Mouse (Mus musculus) kidney, postnatal 0 days (tissue): ENCODE data around the gene Selenoh. TPM values are rescaled to one million over a fixed set of nuclear protein-coding genes. Genes with fewer than 3 reads are reported as not detected.

ENCODE experiments used
- ATAC-seq: fragments of 200-750 bp; cut with Nextera tagmentation; replicated peaks from 2 replicates; pipeline ENCODE4 v1.8.0; 2017; ENCODE audit warnings: low read depth, moderate number of reproducible peaks, moderate TSS enrichment, moderate library complexity; ENCODE audit not compliant: low FRiP score
- DNase-seq: peaks from one replicate; pipeline ENCODE4 v3.0.0-alpha.2; 2016; ENCODE audit warnings: low spot score
- H3K27ac ChIP-seq: fragments of 300-500 bp; sonication (generic); 2 replicates; pipeline ENCODE4 v1.5.1; 2014; ENCODE audit warnings: mild to moderate bottlenecking
- H3K27me3 ChIP-seq: fragments of 300-500 bp; sonication (generic); 2 replicates; pipeline ENCODE4 v1.6.1; 2014; ENCODE audit warnings: low read length, mixed read lengths; ENCODE audit not compliant: insufficient read depth
- H3K36me3 ChIP-seq: fragments of 300-500 bp; sonication (generic); 2 replicates; pipeline ENCODE4 v1.6.1; 2014; ENCODE audit warnings: low read length, mixed read lengths; ENCODE audit not compliant: insufficient read depth
- H3K4me1 ChIP-seq: fragments of 300-500 bp; sonication (generic); replicated peaks from 2 replicates; pipeline ENCODE4 v1.6.1; 2014; ENCODE audit warnings: antibody characterized with exemption, low read length, mixed read lengths; ENCODE audit not compliant: insufficient read depth
- H3K4me2 ChIP-seq: fragments of 300-500 bp; sonication (generic); 2 replicates; pipeline ENCODE4 v1.6.1; 2014; ENCODE audit warnings: mild to moderate bottlenecking, low read length, moderate library complexity, mixed read lengths
- H3K4me3 ChIP-seq: fragments of 300-500 bp; sonication (generic); replicated peaks from 2 replicates; pipeline ENCODE4 v1.5.1; 2014; ENCODE audit warnings: low read depth, low read length
- H3K9ac ChIP-seq: fragments of 300-500 bp; sonication (generic); 2 replicates; pipeline ENCODE4 v1.6.1; 2014; ENCODE audit warnings: low read depth, low read length
- H3K9me3 ChIP-seq: fragments of 300-500 bp; sonication (generic); replicated peaks from 2 replicates; pipeline ENCODE4 v1.6.1; 2016; ENCODE audit warnings: low read length, inconsistent platforms, mixed read lengths
- CTCF ChIP-seq: IDR thresholded peaks from 2 replicates; pipeline ENCODE4 v1.5.1; 2016; ENCODE audit warnings: antibody characterized with exemption, low read depth, mild to moderate bottlenecking, moderate library complexity
- WGBS: fragments of 180-500 bp; shearing (Covaris S2); extraction: QIAGEN DNeasy Blood & Tissue Kit; methylation state at CpG from one replicate; pipeline ENCODE4 v1.1.7; 2014; 5-methylcytosine and 5-hydroxymethylcytosine counted together
- polyA plus RNA-seq: library from polyadenylated mRNA; unstranded; fragments of >200 nt; fragmentation: Nextera tagmentation; extraction: Ambion mirVana; gene quantifications from 2 replicates; pipeline ENCODE4 v1.2.1, GENCODE M21; 2015

The Selenoh gene
- polyA plus RNA-seq, 1 experiment from 2014 or later: 244 TPM

DNA sequence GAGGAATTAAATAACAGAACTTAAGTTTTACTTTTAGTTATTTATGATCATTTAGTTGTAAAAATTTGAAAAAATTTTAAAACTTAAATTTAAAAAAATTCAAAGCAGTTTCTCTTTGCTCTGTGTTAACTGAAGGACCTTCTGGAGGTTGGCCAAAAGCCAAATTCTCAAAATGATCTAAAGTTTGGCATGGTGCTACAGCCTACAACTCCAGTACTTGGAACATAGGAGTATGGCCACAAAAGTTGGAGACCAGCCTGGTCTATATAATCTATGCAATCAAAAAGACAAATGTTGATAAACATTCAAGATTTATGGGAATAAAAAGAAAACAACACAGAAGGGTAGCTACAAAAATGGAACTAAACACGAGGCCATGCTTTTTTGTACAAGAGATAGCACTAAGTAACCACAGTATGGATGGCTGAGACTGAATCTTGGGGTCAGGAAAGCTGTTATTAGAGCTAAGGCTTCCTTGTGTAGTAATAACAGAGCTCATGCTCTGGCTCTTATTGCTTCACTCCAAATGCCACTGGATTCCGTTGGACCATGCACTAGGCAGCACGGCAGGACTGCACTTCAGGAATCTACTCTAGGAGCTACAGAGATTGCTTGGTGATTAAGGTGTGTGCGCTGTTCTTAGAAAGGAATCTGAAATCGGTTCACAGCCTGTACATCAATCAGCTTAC, 24.6 kb upstream of the Selenoh start:
- H3K27me3 ChIP-seq: no peaks in the 10 kb centered on the region
- H3K27ac ChIP-seq: no peak overlapping the region
- H3K36me3 ChIP-seq: peaks cover 55% of the 10 kb centered on the region
- no peak for TF ChIP-seq CTCF
- WGBS: 85% methylated on average over 5 of the region's 5 CpGs
- no peak for DNase-seq
- H3K4me3 ChIP-seq: no peak overlapping the region
- H3K4me2 ChIP-seq: no peak overlapping the region
- no peak for ATAC-seq
- no peaks in the 10 kb centered on the region for H3K4me1 ChIP-seq
- H3K9ac ChIP-seq: no peak overlapping the region
- H3K9me3 ChIP-seq: no peaks in the 10 kb centered on the region

DNA sequence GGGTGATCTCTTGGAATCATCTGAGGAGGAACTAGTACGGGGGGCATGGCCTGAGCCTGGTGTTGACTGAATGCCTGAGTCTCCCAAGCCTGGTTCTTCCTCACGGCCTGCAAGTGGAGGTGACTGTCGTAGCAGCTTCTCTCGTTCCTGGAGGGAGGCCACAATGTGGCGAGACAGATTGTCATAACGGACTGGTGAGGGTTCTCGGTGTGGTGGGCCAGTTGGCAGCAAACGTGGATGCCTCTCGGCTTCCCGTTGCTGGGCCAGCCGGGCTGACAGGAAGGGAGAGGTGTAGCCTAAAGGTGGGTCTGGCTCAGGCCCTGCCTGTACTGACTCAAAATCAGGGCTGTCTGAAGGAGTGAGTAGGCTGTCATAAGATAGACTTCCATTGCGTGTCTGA, 19.5 kb upstream of the Selenoh start:
- Histone ChIP-seq H3K9ac (no peak overlapping the region), H3K27ac (no peak overlapping the region), H3K27me3 (no peaks in the 10 kb centered on the region), H3K4me2 (no peak overlapping the region), H3K4me3 (no peak overlapping the region), H3K4me1 (no peaks in the 10 kb centered on the region), H3K36me3 (peaks cover 65% of the 10 kb centered on the region), H3K9me3 (no peaks in the 10 kb centered on the region)
- ATAC-seq (no peak), DNase-seq (no peak)
- no peak for TF ChIP-seq CTCF
- 90% methylated on average over 12 of the region's 12 CpGs for WGBS

DNA sequence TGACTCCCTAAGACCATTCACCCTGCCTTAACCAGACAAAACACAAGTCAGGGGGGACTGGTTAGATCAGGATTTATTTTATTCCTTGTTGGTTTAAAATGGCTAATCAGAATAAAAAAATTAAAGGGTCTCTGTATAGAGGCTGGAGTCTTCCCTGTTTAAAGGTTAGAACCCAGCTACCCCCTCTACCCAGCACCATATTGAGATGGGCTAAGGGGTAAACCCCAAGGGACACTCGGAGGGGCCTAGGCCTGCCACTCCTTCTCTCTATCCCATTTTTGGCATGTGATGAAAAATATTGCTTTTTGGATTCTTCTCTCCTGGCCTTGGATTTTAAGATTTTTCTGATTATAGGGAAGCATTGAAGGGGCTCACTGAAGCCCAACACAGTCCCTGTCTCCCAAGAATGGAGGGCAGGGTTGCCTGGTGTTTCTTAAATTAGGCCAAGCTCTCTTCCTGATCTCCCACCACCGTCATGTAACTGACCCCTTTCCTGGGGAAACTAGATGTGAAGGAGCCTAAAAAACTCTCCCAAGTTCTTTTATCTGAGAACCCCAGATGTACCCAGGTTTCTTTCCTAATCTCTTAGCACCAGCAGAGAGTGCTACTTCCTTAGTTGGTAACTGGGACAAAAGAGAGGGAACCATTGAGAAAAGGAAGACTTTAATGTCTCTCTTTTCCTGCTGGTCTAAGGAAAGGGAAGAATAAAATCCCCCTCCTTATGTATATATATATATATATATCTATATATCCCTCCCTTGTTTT, 17.7 kb upstream of the Selenoh start:
- WGBS: 85% methylated on average over 2 of the region's 2 CpGs
- no peaks in the 10 kb centered on the region for H3K9me3 ChIP-seq
- ATAC-seq (no peak), DNase-seq (no peak)
- no peaks in the 10 kb centered on the region for H3K4me1 ChIP-seq
- H3K27ac ChIP-seq: no peak overlapping the region
- no peak overlapping the region for H3K9ac ChIP-seq
- no peak overlapping the region for H3K4me3 ChIP-seq
- H3K27me3 ChIP-seq: no peaks in the 10 kb centered on the region
- TF ChIP-seq CTCF: no peak
- H3K4me2 ChIP-seq: no peak overlapping the region
- peaks cover 54% of the 10 kb centered on the region for H3K36me3 ChIP-seq

DNA sequence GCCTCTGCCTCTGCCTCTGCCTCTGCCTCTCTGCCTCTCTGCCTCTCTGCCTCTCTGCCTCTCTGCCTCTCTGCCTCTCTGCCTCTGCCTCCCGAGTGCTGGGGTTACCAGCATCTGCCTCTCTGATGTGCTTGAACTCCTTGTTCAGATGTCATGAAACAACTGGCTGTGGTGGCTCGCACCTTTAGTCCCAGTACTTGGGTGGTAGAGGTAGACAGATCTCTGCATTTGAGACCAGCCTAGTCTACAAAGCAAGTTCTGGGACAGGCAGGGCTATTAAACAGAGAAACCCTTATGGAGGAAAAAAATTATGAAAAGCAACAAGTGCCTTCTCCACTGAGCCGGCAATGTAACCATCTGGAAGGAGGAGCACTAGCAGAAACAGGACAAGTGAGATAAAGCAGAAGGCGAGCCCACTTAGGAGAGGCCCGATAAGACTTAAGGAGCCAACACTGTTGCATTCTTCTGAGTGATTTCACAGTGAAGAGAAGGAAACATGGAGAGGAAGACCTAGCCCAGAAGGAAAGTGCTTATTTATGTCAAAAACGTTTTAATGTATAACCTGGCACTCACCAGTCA, 12.1 kb upstream of the Selenoh start:
- H3K36me3 ChIP-seq: peaks cover 14% of the 10 kb centered on the region; the same call in 1 of the 2 replicates
- no peaks in the 10 kb centered on the region for H3K27me3 ChIP-seq
- no peak overlapping the region for H3K4me2 ChIP-seq
- no peak for DNase-seq
- no peak overlapping the region for H3K9ac ChIP-seq
- peaks cover 3% of the 10 kb centered on the region; the same call in 1 of the 2 replicates for H3K4me1 ChIP-seq
- no peak for ATAC-seq
- H3K27ac ChIP-seq: no peak overlapping the region
- WGBS: 85% methylated on average over 6 of the region's 6 CpGs
- H3K4me3 ChIP-seq: no peak overlapping the region
- no peak for TF ChIP-seq CTCF
- H3K9me3 ChIP-seq: no peaks in the 10 kb centered on the region

DNA sequence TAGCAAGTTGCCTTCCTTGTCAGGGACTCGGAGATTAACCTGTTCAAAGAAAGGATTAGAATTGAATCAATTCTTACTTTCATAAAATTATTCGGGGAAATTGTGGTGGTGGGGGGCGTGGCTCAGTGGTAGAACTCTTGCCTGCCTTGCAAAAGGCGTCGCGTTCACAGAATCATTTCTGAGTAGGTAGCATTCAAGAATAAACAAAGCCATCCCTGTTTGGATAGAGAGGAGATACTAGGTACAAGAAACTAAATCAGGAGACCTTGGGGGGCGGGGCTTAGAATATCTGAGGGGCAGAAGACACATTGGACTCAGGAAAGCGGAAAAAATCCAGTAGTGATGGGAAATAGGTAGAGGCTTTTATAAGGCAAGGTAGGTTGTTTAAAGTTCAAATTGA, 8.4 kb upstream of the Selenoh start, which contains the start of gene Tmx2:
Tmx2 (minus strand) TSS at position 125 of the 400 bp plus-strand sequence.
- H3K36me3 ChIP-seq: peaks cover 15% of the 10 kb centered on the region
- peak within 1 kb of the TSS; percentile 82 for H3K9ac ChIP-seq
- ATAC-seq (no peak), DNase-seq (no peak)
- H3K27ac ChIP-seq: peak within 1 kb of the TSS; percentile 77
- H3K4me2 ChIP-seq: peak within 1 kb of the TSS; percentile 89
- no peaks in the 10 kb centered on the region for H3K9me3 ChIP-seq
- peak within 1 kb of the TSS; percentile 83 for H3K4me3 ChIP-seq
- no peaks in the 10 kb centered on the region for H3K27me3 ChIP-seq
- peaks cover 10% of the 10 kb centered on the region; the same call in 1 of the 2 replicates for H3K4me1 ChIP-seq
- 13% methylated on average over 8 of the region's 8 CpGs for WGBS
- no peak for TF ChIP-seq CTCF

DNA sequence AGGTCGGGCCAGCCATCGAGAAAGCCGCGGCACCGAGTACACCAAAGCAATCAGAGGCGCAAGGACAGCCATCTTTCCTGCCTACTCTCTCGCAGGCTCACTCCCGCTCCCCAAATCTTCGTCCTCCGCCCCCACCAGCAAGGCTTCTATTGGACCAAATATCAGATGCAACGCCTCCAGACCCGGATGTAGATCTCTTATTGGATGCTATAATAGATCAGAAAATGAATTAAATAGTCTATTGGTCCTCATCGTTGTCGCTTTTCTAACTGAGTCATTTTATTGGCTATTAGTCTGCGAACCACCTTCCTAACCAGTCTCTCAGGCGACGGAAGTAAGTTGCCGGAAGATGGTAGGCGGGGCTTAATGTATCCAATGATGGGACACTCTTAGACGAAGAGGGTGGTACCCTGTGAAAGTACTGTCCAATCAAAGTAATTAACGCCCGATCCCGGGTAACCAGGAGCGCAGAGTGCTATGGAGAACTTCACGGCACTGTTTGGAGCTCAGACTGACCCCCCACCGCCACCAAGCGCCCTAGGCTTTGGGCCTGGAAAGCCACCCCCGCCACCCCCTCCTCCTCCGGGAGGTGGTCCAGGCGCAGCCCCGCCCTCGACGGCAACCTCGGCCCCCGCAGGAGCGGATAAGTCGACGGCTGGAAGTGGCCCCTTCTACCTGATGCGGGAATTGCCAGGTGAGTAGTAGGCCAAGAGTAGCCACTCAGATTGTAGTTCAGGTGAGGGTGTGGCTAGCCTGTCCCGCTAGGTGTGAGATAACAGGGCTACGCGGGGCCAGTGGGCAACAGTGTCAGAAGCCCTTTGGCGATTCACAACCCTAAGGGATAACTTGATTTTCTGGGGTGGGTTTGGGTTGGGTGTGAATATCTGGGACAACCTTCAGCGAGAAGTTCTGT, 7.7 kb upstream of the Selenoh start, which contains the start of the genes Gm28635 and Med19:
Gm28635 (minus strand) TSS at position 74 of the 913 bp plus-strand sequence.
Med19 (plus strand) TSS at position 435 of the 913 bp plus-strand sequence.
- DNase-seq (peak; percentile 100), ATAC-seq (peak; percentile 100)
- peak; percentile 19; the same call in 1 of the 2 replicates for TF ChIP-seq CTCF

More for the DNA sequence above, 7.7 kb upstream of the Selenoh start, which contains the start of the genes Gm28635 and Med19:
- Histone ChIP-seq H3K36me3 (peaks cover 18% of the 10 kb centered on the region), H3K9ac (peak within 1 kb of the TSS; percentile 82), H3K27ac (peak within 1 kb of the TSS; percentile 77), H3K4me3 (peak within 1 kb of the TSS; percentile 83), H3K4me2 (peak within 1 kb of the TSS; percentile 89), H3K9me3 (no peaks in the 10 kb centered on the region), H3K4me1 (peaks cover 10% of the 10 kb centered on the region; the same call in 1 of the 2 replicates), H3K27me3 (no peaks in the 10 kb centered on the region)
- WGBS: under 1% methylated on average over 44 of the region's 44 CpGs
